In genomic region chr12:79211447-79211846, GRCm38 (mm10) we compare ENCODE assay signal across 21 mouse cellular contexts.
"Had no signal": no experiment of that assay in that cellular context is flagged by ENCODE, and none has a peak within 500 bp of the region (broad histone marks: within the 10 kb centered on the region; RNA-seq: fewer than 3 reads in every experiment).

No protein-coding gene starts in this region.

- DNase-seq: kidney, adult 18-20 months; kidney, adult 9 months; kidney, postnatal 14 days; kidney, postnatal 4 days; layer of hippocampus, adult 9-11 months; liver; liver, embryonic 13.5 days; lung, adult 2 months; lung, postnatal 14 days; lung, postnatal 4 days; retina, postnatal 1 day; right cerebral cortex, postnatal 25 days; thymus, postnatal 36 days had no signal

- H3K4me3 ChIP-seq: layer of hippocampus, adult 2 months; limb, embryonic 10.5 days; limb, embryonic 13.5 days; liver, embryonic 13.5 days; midbrain, embryonic 12.5 days; myocyte; neural tube, embryonic 13.5 days had no signal

- H3K27me3 ChIP-seq: limb, embryonic 13.5 days; liver, embryonic 13.5 days; midbrain, embryonic 12.5 days; neural tube, embryonic 13.5 days had no signal

- H3K4me2 ChIP-seq: limb, embryonic 13.5 days; liver, embryonic 13.5 days; midbrain, embryonic 12.5 days; neural tube, embryonic 13.5 days had no signal

- H3K27ac ChIP-seq: layer of hippocampus, adult 2 months; limb, embryonic 10.5 days; limb, embryonic 13.5 days; liver, embryonic 13.5 days; midbrain, embryonic 12.5 days; neural tube, embryonic 13.5 days had no signal

- H3K36me3 ChIP-seq: limb, embryonic 10.5 days; limb, embryonic 13.5 days; liver, embryonic 13.5 days; midbrain, embryonic 12.5 days; neural tube, embryonic 13.5 days had no signal

- H3K9me3 ChIP-seq: limb, embryonic 10.5 days; limb, embryonic 13.5 days; liver, embryonic 13.5 days; midbrain, embryonic 12.5 days; neural tube, embryonic 13.5 days had no signal

- ATAC-seq: inflammation-experienced regulatory T-cells, adult 6 months; midbrain, embryonic 16.5 days had no signal

- H3K9ac ChIP-seq: limb, embryonic 13.5 days; liver, embryonic 13.5 days; midbrain, embryonic 12.5 days; neural tube, embryonic 13.5 days had no signal
